Mouse (Mus musculus) frontal cortex, postnatal 25 days (tissue): ENCODE measurements around the gene Btbd35f27.
"Not testable (repeated sequence)": the region's sequence is repeated elsewhere in the genome, so short reads cannot be mapped to it uniquely, and the experiment has no call there.

Experiments
- DNase-seq, 2 experiments: peaks; one replicate each; pipeline ENCODE4 v3.0.0; 2022; ENCODE audit warnings: low spot score in 2 of 2

Btbd35f27 gene

DNA sequence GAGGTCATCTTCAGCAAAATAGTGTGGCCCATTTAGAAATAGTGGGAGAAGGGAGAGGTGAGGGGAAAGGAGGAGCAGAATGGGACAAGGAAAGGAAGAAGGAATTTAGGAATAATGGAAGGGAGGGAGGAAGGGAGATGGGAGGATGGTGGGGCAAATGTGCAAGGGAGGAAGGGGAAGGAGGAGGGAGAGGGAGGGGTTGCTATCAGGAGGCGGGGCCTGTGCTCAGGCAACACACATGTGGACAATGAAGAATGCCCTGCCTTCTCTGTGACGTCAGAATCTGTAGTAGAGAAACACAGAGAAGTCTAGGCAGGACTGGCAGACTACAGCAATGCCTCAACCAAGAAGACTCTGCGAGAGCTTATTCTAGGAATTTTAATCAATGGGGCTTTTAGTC is at the start of gene Btbd35f27:
Btbd35f27 (plus strand) TSS at position 301 of the 400 bp plus-strand sequence.
- DNase-seq, result not testable (repeated sequence)
